Mouse (Mus musculus) bone marrow, adult 2 months (tissue): ENCODE measurements around the gene Sh3bp5. TPM values are rescaled to one million over a fixed set of nuclear protein-coding genes. Genes with fewer than 3 reads are reported as not detected.

ENCODE experiments used
- H3K27ac ChIP-seq: fragments of 200-500 bp; 2 replicates; pipeline ENCODE4 v1.5.1; 2012; ENCODE audit warnings: low read depth, mild to moderate bottlenecking, control low read depth, inconsistent platforms, low read length; ENCODE audit not compliant: control insufficient read depth, poor library complexity, insufficient read depth
- H3K4me1 ChIP-seq: fragments of 200-500 bp; 2 replicates; pipeline ENCODE4 v1.6.1; 2011; ENCODE audit warnings: low read length; ENCODE audit not compliant: control insufficient read depth, insufficient read depth
- H3K4me3 ChIP-seq: fragments of 200-500 bp; replicated peaks from 2 replicates; pipeline ENCODE3; 2011; ENCODE audit warnings: mild to moderate bottlenecking, low read depth, low read length, control low read depth; ENCODE audit not compliant: control insufficient read depth
- CTCF ChIP-seq: fragments of 200-500 bp; IDR thresholded peaks from 2 replicates; pipeline ENCODE4 v1.5.1; 2011; ENCODE audit warnings: low read length, control low read depth; ENCODE audit not compliant: control insufficient read depth, insufficient read depth
- POLR2A ChIP-seq: fragments of 200-500 bp; IDR thresholded peaks from 2 replicates; pipeline ENCODE4 v1.6.1; 2011; ENCODE audit warnings: low read depth, mild to moderate bottlenecking, control low read depth, low read length, borderline replicate concordance; ENCODE audit not compliant: control insufficient read depth
- WGBS: fragments of 180-500 bp; shearing (Covaris S2); methylation state at CpG from one replicate; pipeline ENCODE4 v1.1.7; 2018; 5-methylcytosine and 5-hydroxymethylcytosine counted together
- polyA plus RNA-seq: library from polyadenylated mRNA; stranded (reverse); fragments of >200 nt; gene quantifications from 2 replicates; pipeline ENCODE4 v1.2.4, GENCODE M21; 2011; ENCODE audit warnings: low replicate concordance; ENCODE audit not compliant: missing spikeins, insufficient read depth, insufficient read length

The Sh3bp5 gene
- polyA plus RNA-seq, 1 experiment, result 24.0 TPM

- H3K4me1 ChIP-seq, result peaks cover 35% of the 10 kb centered on the region
- H3K4me3 ChIP-seq, result no peak overlapping the region
- H3K27ac ChIP-seq, result peak overlapping the region; percentile 27
- TF ChIP-seq POLR2A (no peak), CTCF (no peak)
- 62% methylated on average over 9 of the region's 9 CpGs for WGBS
These were observed 25.7 kb downstream of the Sh3bp5 start for GRCm38 (mm10) chr14:31410123-31410724.

GRCm38 (mm10) chr14:31408666-31409065, 27.2 kb downstream of the Sh3bp5 start:
- peaks cover 31% of the 10 kb centered on the region for H3K4me1 ChIP-seq
- peak overlapping the region; percentile 26; the same call in 1 of the 2 replicates for H3K27ac ChIP-seq
- no peak for TF ChIP-seq POLR2A
- no peak for TF ChIP-seq CTCF
- 63% methylated on average over 8 of the region's 8 CpGs for WGBS
- no peak overlapping the region for H3K4me3 ChIP-seq

GRCm38 (mm10) chr14:31407911-31408604, 27.8 kb downstream of the Sh3bp5 start:
- no peak for TF ChIP-seq CTCF
- no peak for TF ChIP-seq POLR2A
- WGBS, result 46% methylated on average over 6 of the region's 6 CpGs
- Histone ChIP-seq H3K4me1 (peaks cover 30% of the 10 kb centered on the region), H3K27ac (peak overlapping the region; percentile 74), H3K4me3 (no peak overlapping the region)

- WGBS, result 91% methylated on average over 15 of the region's 15 CpGs
- H3K27ac ChIP-seq, result peak overlapping the region; percentile 74
- no peak overlapping the region for H3K4me3 ChIP-seq
- H3K4me1 ChIP-seq, result peaks cover 28% of the 10 kb centered on the region
- no peak for TF ChIP-seq CTCF
- no peak for TF ChIP-seq POLR2A
These were observed 28.7 kb downstream of the Sh3bp5 start for GRCm38 (mm10) chr14:31407208-31407607.

DNA sequence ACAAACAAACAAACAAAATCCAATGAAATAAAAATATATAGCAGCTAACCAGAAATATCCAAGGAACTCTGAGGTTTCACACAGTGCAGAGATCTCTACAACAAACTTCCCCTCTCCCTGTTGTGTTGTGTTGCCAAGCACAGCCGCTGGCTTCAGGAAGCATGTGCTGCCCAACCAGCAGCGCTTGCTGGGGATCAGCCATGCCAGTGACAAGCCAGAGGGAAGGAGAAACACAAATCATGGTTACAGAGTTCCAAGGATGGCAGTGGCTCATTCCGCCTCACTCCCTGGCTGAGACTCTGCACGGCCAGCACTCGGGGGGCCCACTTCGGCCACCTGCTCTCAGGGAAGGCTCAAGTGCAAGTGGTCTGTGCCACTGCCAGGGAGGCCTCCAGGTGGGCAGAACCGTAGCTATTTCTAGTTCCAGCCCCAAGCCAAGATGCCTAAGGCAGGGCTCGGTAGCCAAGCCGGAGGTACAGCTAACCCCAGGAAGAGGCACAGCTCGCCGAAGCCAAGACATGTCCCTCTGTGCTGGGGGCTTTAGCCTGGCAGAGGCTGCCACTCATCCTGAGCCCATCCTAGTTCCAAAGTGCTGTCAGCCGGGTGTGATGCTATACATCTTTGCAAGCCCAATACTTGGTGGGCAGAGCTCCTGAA, 29.6 kb downstream of the Sh3bp5 start:
- Histone ChIP-seq H3K4me1 (peaks cover 29% of the 10 kb centered on the region), H3K4me3 (no peak overlapping the region), H3K27ac (peak overlapping the region; percentile 17; the same call in 1 of the 2 replicates)
- TF ChIP-seq POLR2A, result no peak
- TF ChIP-seq CTCF, result no peak
- WGBS, result 81% methylated on average over 12 of the region's 12 CpGs

GRCm38 (mm10) chr14:31405652-31406051, 30.2 kb downstream of the Sh3bp5 start:
- WGBS, result 56% methylated on average over 6 of the region's 6 CpGs
- peaks cover 23% of the 10 kb centered on the region for H3K4me1 ChIP-seq
- H3K27ac ChIP-seq, result no peak overlapping the region
- H3K4me3 ChIP-seq, result no peak overlapping the region
- TF ChIP-seq POLR2A (no peak), CTCF (no peak)

DNA sequence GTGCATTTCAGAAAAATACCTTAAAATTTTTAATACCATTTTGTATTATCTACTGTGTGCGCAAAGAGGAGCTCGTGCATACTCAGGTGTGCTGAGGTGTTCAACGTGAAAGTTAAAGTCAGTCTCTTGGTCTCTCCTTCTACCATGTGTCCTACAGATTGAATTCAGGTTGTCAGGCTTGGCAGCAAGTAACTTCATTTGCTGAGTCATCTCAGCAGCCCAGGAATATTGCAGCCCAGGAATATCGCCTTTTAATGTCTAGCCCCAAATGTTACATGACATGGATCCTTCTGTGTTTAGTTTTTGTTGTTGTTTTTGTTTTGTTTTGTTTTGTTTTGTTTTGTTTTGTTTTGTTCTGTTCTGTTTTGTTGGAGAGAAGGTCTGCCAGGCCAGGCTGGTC, 31.2 kb downstream of the Sh3bp5 start:
- no peak overlapping the region for H3K4me3 ChIP-seq
- TF ChIP-seq CTCF, result no peak
- no peak for TF ChIP-seq POLR2A
- H3K4me1 ChIP-seq, result peaks cover 20% of the 10 kb centered on the region
- H3K27ac ChIP-seq, result no peak overlapping the region
- WGBS, result 86% methylated on average over 4 of the region's 4 CpGs

- 69% methylated on average over 8 of the region's 8 CpGs for WGBS
- H3K4me3 ChIP-seq, result no peak overlapping the region
- TF ChIP-seq POLR2A (no peak), CTCF (no peak)
- no peak overlapping the region for H3K27ac ChIP-seq
- H3K4me1 ChIP-seq, result peaks cover 19% of the 10 kb centered on the region
These were observed 31.9 kb downstream of the Sh3bp5 start for GRCm38 (mm10) chr14:31403995-31404394.
